23 mouse cellular contexts compared by ENCODE assay signal in the genomic region with DNA sequence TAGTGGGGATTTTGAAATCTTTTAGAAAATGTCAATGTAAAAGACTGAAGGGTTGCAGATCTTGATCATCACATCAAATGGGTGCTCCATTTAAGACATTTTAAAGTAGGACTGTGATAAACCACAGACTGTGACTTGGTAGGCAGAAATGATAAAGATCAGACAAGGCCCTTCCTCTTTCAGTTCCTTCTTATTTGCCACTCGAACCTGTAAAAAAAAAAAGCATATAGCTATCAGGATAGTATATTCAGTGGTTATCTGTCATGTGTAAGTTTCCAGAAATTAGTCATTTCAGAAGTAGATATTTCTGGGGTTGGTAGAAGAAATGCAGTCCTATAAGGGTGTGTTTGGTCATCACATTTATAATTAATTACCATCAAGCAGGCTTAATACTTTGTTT. TPM values are rescaled to one million over a fixed set of nuclear protein-coding genes. Genes with fewer than 3 reads are reported as not detected.
DNase-seq lines count a peak whose midpoint lies in the region; ATAC-seq lines count a peak whose summit lies in the region.
"Had no signal": no experiment of that assay in that cellular context is flagged by ENCODE, and none has a peak within 500 bp of the region (broad histone marks: within the 10 kb centered on the region; RNA-seq: fewer than 3 reads in every experiment).

No protein-coding gene starts in this region.

- peak; percentile 81 for ATAC-seq in granulocyte monocyte progenitor cell, adult 5-6 weeks (replicated peaks; ENCODE audit: poor library complexity, severe bottlenecking)
- peak; percentile 69 for ATAC-seq in megakaryocyte progenitor cell, adult 5-6 weeks (replicated peaks; ENCODE audit: poor library complexity)
- no peak for ATAC-seq in forebrain, embryonic 16.5 days
- ATAC-seq: liver, postnatal 0 days had no signal

- no peak overlapping the region for H3K4me3 ChIP-seq in forebrain, embryonic 16.5 days (replicated peaks; ENCODE audit: low read length)
- H3K4me3 ChIP-seq: embryonic facial prominence, embryonic 12.5 days; forebrain, embryonic 12.5 days; gastrocnemius, adult 2 months; heart, embryonic 10.5 days; limb, embryonic 12.5 days; neural tube, embryonic 13.5 days had no signal

- H3K4me1 ChIP-seq in forebrain, embryonic 16.5 days (replicated peaks; ENCODE audit: control insufficient read depth, insufficient read depth, low read length) = no peaks in the 10 kb centered on the region
- H3K4me1 ChIP-seq: embryonic facial prominence, embryonic 12.5 days; forebrain, embryonic 12.5 days; limb, embryonic 12.5 days; neural tube, embryonic 13.5 days had no signal

- no peak overlapping the region for H3K9ac ChIP-seq in forebrain, embryonic 16.5 days (replicated peaks; ENCODE audit: low read depth, low read length)
- H3K9ac ChIP-seq: embryonic facial prominence, embryonic 12.5 days; forebrain, embryonic 12.5 days; limb, embryonic 12.5 days; liver, postnatal 0 days; neural tube, embryonic 13.5 days had no signal

- H3K4me2 ChIP-seq in forebrain, embryonic 16.5 days (ENCODE audit: low read length) = no peak overlapping the region
- H3K4me2 ChIP-seq: embryonic facial prominence, embryonic 12.5 days; forebrain, embryonic 12.5 days; limb, embryonic 12.5 days; liver, embryonic 11.5 days; neural tube, embryonic 13.5 days had no signal

- no peaks in the 10 kb centered on the region for H3K9me3 ChIP-seq in forebrain, embryonic 16.5 days (ENCODE audit: control insufficient read depth, low read length)
- H3K9me3 ChIP-seq: embryonic facial prominence, embryonic 12.5 days; forebrain, embryonic 12.5 days; heart, embryonic 10.5 days; limb, embryonic 12.5 days; neural tube, embryonic 13.5 days had no signal

- H3K36me3 ChIP-seq in forebrain, embryonic 16.5 days (ENCODE audit: control insufficient read depth, insufficient read depth) = no peaks in the 10 kb centered on the region
- H3K36me3 ChIP-seq: embryonic facial prominence, embryonic 12.5 days; forebrain, embryonic 12.5 days; heart, embryonic 10.5 days; limb, embryonic 12.5 days; neural tube, embryonic 13.5 days had no signal

- H3K27ac ChIP-seq in forebrain, embryonic 16.5 days (ENCODE audit: low read length) = no peak overlapping the region
- H3K27ac ChIP-seq: embryonic facial prominence, embryonic 12.5 days; forebrain, embryonic 12.5 days; heart, embryonic 10.5 days; limb, embryonic 12.5 days; neural tube, embryonic 13.5 days had no signal

- no peaks in the 10 kb centered on the region for H3K27me3 ChIP-seq in forebrain, embryonic 16.5 days (replicated peaks; ENCODE audit: control insufficient read depth, insufficient read depth, low read length)
- H3K27me3 ChIP-seq: embryonic facial prominence, embryonic 12.5 days; forebrain, embryonic 12.5 days; limb, embryonic 12.5 days; neural tube, embryonic 13.5 days had no signal

- DNase-seq in spleen, postnatal 36 days (ENCODE audit: low spot score in 2 of 2) = peak; percentile 26 to 55
- no peak for DNase-seq in spleen, adult 12 weeks (ENCODE audit: low spot score)
- no peak for DNase-seq in layer of hippocampus, adult 9-11 months
- no peak for DNase-seq in thymus, postnatal 0 days (ENCODE audit: low spot score)
- no peak for DNase-seq in left cerebral cortex, adult 9 months (ENCODE audit: low spot score in 2 of 2)
- DNase-seq: adrenal gland, postnatal 25 days; cerebellum, adult 8-10 months; gastrocnemius, adult 2 months; kidney, adult 18-20 months; kidney, postnatal 4 days; liver, postnatal 0 days; lung, postnatal 14 days; midbrain, embryonic 14.5 days; thymus, adult 18-20 months had no signal

- 81% methylated on average over 1 of the region's 1 CpGs for WGBS in forebrain, embryonic 16.5 days

RNA-seq across cellular contexts. Expression of a gene that starts 12.7 kb away (rescaled TPM):
- total RNA-seq in granulocyte monocyte progenitor cell, adult 5-6 weeks (2014; fragmentation: Nextera tagmentation) = 33.4 and 35.0 TPM in 2 replicates
- 19.0 and 22.0 TPM in 2 replicates for total RNA-seq in granulocyte monocyte progenitor cell, adult 5-6 weeks (2017)
- 21.3 and 35.7 TPM in 2 replicates for total RNA-seq in megakaryocyte progenitor cell, adult 5-6 weeks (2015)
- 21.5 and 22.6 TPM in 2 replicates for total RNA-seq in megakaryocyte progenitor cell, adult 5-6 weeks (2017)
- polyA plus RNA-seq in forebrain, embryonic 16.5 days (2015; fragmentation: Nextera tagmentation; extraction: Ambion mirVana) = 7.5 and 9.3 TPM in 2 replicates
- 21.0 and 27.1 TPM in 2 replicates for polyA plus RNA-seq in thymus, postnatal 0 days (2015; fragmentation: Nextera tagmentation; extraction: Ambion mirVana)

Comparison
In these comparisons a context has a peak if more than half of its experiments do, and no peak if none do; other contexts are left out.
1. DNase-seq: peak in spleen, postnatal 36 days (2 of 2); none in spleen, adult 12 weeks (single experiment), layer of hippocampus, adult 9-11 months (single experiment), thymus, postnatal 0 days (single experiment) and left cerebral cortex, adult 9 months (0 of 2).